Mouse (Mus musculus) liver, adult 2 months (tissue): ENCODE measurements around the gene Cdk1. TPM values are rescaled to one million over a fixed set of nuclear protein-coding genes. Genes with fewer than 3 reads are reported as not detected.
A peak's percentile ranks its signal among the peaks of the same experiment; 100 is the strongest.

Source experiments
- DNase-seq: peaks from one replicate; pipeline ENCODE4 v3.0.0-alpha.2; 2011; ENCODE audit warnings: low read depth, low spot score; ENCODE audit errors: extremely low read depth
- H3K27ac ChIP-seq: fragments of 200-500 bp; replicated peaks from 2 replicates; pipeline ENCODE4 v1.5.1; 2012; ENCODE audit warnings: low read depth, mild to moderate bottlenecking, control low read depth, inconsistent platforms, low read length; ENCODE audit not compliant: insufficient read depth
- H3K27me3 ChIP-seq: fragments of 200-500 bp; 2 replicates; pipeline ENCODE4 v1.6.1; 2012; ENCODE audit warnings: mild to moderate bottlenecking, moderate library complexity, low read length, inconsistent platforms; ENCODE audit not compliant: control insufficient read depth, insufficient read depth
- H3K36me3 ChIP-seq: fragments of 200-500 bp; 2 replicates; pipeline ENCODE4 v1.6.1; 2012; ENCODE audit warnings: low read length, inconsistent platforms; ENCODE audit not compliant: control insufficient read depth, insufficient read depth
- H3K4me1 ChIP-seq: fragments of 200-500 bp; 2 replicates; pipeline ENCODE4 v1.6.1; 2011; ENCODE audit warnings: low read length; ENCODE audit not compliant: control insufficient read depth, insufficient read depth
- H3K4me3 ChIP-seq: fragments of 200-500 bp; 2 replicates; pipeline ENCODE4 v1.5.1; 2011; ENCODE audit warnings: low read depth, mild to moderate bottlenecking, control low read depth, low read length, moderate library complexity; ENCODE audit not compliant: insufficient read depth
- H3K79me2 ChIP-seq: fragments of 200-500 bp; 2 replicates; pipeline ENCODE4 v1.6.1; 2012; ENCODE audit warnings: inconsistent platforms, mild to moderate bottlenecking, low read length, moderate library complexity; ENCODE audit not compliant: control insufficient read depth, insufficient read depth
- H3K9ac ChIP-seq: fragments of 200-500 bp; 2 replicates; pipeline ENCODE4 v1.6.1; 2012; ENCODE audit warnings: low read depth, mild to moderate bottlenecking, control low read depth, inconsistent platforms, low read length
- CTCF ChIP-seq: fragments of 200-500 bp; IDR thresholded peaks from 2 replicates; pipeline ENCODE4 v1.5.1; 2011; ENCODE audit warnings: low read depth, low read length, control low read depth
- POLR2A ChIP-seq: fragments of 200-500 bp; IDR thresholded peaks from 2 replicates; pipeline ENCODE4 v1.6.1; 2011; ENCODE audit warnings: low read length, control low read depth; ENCODE audit not compliant: insufficient read depth; ENCODE audit errors: extremely low read depth
- WGBS: fragments of 180-500 bp; shearing (Covaris S2); methylation state at CpG from one replicate; pipeline ENCODE4 v1.1.7; 2018; 5-methylcytosine and 5-hydroxymethylcytosine counted together
- polyA plus RNA-seq: library from polyadenylated mRNA; depleted of rRNA; stranded (reverse); fragments of >200 nt; gene quantifications from 2 replicates; pipeline ENCODE4 v1.2.3, GENCODE M21; 2012
- total RNA-seq: library from RNA; depleted of rRNA; stranded (reverse); fragments of >200 nt; gene quantifications from 2 replicates; pipeline ENCODE4 v1.2.3, GENCODE M21; 2014

Cdk1 gene
- total and polyA plus RNA-seq, 2 experiments, result 1.8 to 4.9 TPM

GRCm38 (mm10) chr10:69323986-69324385 lies 28.8 kb downstream of the Cdk1 start:
- no peak for TF ChIP-seq POLR2A
- TF ChIP-seq CTCF, result no peak
- no peak overlapping the region for H3K4me3 ChIP-seq
- WGBS, result 83% methylated on average over 13 of the region's 13 CpGs
- DNase-seq, result no peak
- no peaks in the 10 kb centered on the region for H3K79me2 ChIP-seq
- H3K36me3 ChIP-seq, result no peaks in the 10 kb centered on the region
- peaks cover 2% of the 10 kb centered on the region for H3K4me1 ChIP-seq
- H3K9ac ChIP-seq, result no peak overlapping the region
- no peak overlapping the region for H3K27ac ChIP-seq
- H3K27me3 ChIP-seq, result no peaks in the 10 kb centered on the region

- Histone ChIP-seq H3K27me3 (no peaks in the 10 kb centered on the region), H3K36me3 (no peaks in the 10 kb centered on the region), H3K9ac (peak overlapping the region; percentile 65), H3K79me2 (no peaks in the 10 kb centered on the region), H3K4me3 (peak overlapping the region; percentile 44), H3K4me1 (peaks cover 2% of the 10 kb centered on the region), H3K27ac (peak overlapping the region; percentile 70)
- WGBS, result 15% methylated on average over 15 of the region's 15 CpGs
- peak; percentile 91 for DNase-seq
- TF ChIP-seq CTCF (no peak), POLR2A (no peak)
Measured at GRCm38 (mm10) chr10:69321519-69322035, 31.2 kb downstream of the Cdk1 start.

- no peaks in the 10 kb centered on the region for H3K27me3 ChIP-seq
- peak overlapping the region; percentile 70 for H3K27ac ChIP-seq
- H3K4me3 ChIP-seq, result peak overlapping the region; percentile 44
- peaks cover 2% of the 10 kb centered on the region for H3K4me1 ChIP-seq
- TF ChIP-seq CTCF (peak; percentile 97), POLR2A (no peak)
- H3K79me2 ChIP-seq, result no peaks in the 10 kb centered on the region
- peak; percentile 83 for DNase-seq
- WGBS, result 15% methylated on average over 21 of the region's 21 CpGs
- H3K36me3 ChIP-seq, result no peaks in the 10 kb centered on the region
- H3K9ac ChIP-seq, result peak overlapping the region; percentile 65; the same call in 1 of the 2 replicates
Measured at GRCm38 (mm10) chr10:69320667-69321518, 31.8 kb downstream of the Cdk1 start.

GRCm38 (mm10) chr10:69318514-69318913 lies 34.2 kb downstream of the Cdk1 start:
- no peak overlapping the region for H3K27ac ChIP-seq
- H3K79me2 ChIP-seq, result no peaks in the 10 kb centered on the region
- no peaks in the 10 kb centered on the region for H3K27me3 ChIP-seq
- no peak for TF ChIP-seq CTCF
- no peak for TF ChIP-seq POLR2A
- H3K9ac ChIP-seq, result no peak overlapping the region
- H3K4me1 ChIP-seq, result peaks cover 2% of the 10 kb centered on the region
- no peaks in the 10 kb centered on the region for H3K36me3 ChIP-seq
- no peak for DNase-seq
- H3K4me3 ChIP-seq, result no peak overlapping the region
- 95% methylated on average over 11 of the region's 11 CpGs for WGBS

GRCm38 (mm10) chr10:69313944-69314343 lies 38.8 kb downstream of the Cdk1 start:
- Histone ChIP-seq H3K36me3 (no peaks in the 10 kb centered on the region), H3K4me3 (no peak overlapping the region), H3K79me2 (no peaks in the 10 kb centered on the region), H3K4me1 (no peaks in the 10 kb centered on the region), H3K27ac (no peak overlapping the region), H3K9ac (no peak overlapping the region), H3K27me3 (no peaks in the 10 kb centered on the region)
- 82% methylated on average over 8 of the region's 8 CpGs for WGBS
- no peak for DNase-seq
- TF ChIP-seq POLR2A (no peak), CTCF (no peak)

GRCm38 (mm10) chr10:69311867-69312266 lies 40.9 kb downstream of the Cdk1 start:
- no peaks in the 10 kb centered on the region for H3K79me2 ChIP-seq
- H3K4me1 ChIP-seq, result no peaks in the 10 kb centered on the region
- no peak overlapping the region for H3K4me3 ChIP-seq

More at GRCm38 (mm10) chr10:69311867-69312266, 40.9 kb downstream of the Cdk1 start:
- Histone ChIP-seq H3K36me3 (no peaks in the 10 kb centered on the region), H3K27ac (no peak overlapping the region), H3K9ac (no peak overlapping the region), H3K27me3 (no peaks in the 10 kb centered on the region)
- DNase-seq, result no peak
- TF ChIP-seq CTCF (no peak), POLR2A (no peak)
- 84% methylated on average over 16 of the region's 16 CpGs for WGBS
